Mouse (Mus musculus) hindbrain, postnatal 0 days (tissue): Measurements from ENCODE around the gene Atg9b. TPM values are rescaled to one million over a fixed set of nuclear protein-coding genes. Genes with fewer than 3 reads are reported as not detected.

ENCODE experiments used
- ATAC-seq: fragments of 200-750 bp; cut with Nextera tagmentation; 2 replicates; pipeline ENCODE4 v1.8.0; 2017; ENCODE audit warnings: mild to moderate bottlenecking, moderate TSS enrichment, moderate library complexity
- DNase-seq: peaks from one replicate; pipeline ENCODE4 v3.0.0-alpha.2; 2015; ENCODE audit warnings: low spot score
- H3K27ac ChIP-seq: fragments of 300-500 bp; sonication (generic); 2 replicates; pipeline ENCODE4 v1.5.1; 2014; ENCODE audit warnings: mild to moderate bottlenecking
- H3K27me3 ChIP-seq: fragments of 300-500 bp; sonication (generic); 2 replicates; pipeline ENCODE4 v1.6.1; 2014; ENCODE audit warnings: low read length, mixed read lengths; ENCODE audit not compliant: insufficient read depth
- H3K36me3 ChIP-seq: fragments of 300-500 bp; sonication (generic); 2 replicates; pipeline ENCODE4 v1.6.1; 2014; ENCODE audit warnings: low read length, mixed read lengths; ENCODE audit not compliant: insufficient read depth
- H3K4me1 ChIP-seq: fragments of 300-500 bp; sonication (generic); 2 replicates; pipeline ENCODE4 v1.6.1; 2014; ENCODE audit warnings: antibody characterized with exemption, low read length, mixed read lengths; ENCODE audit not compliant: insufficient read depth
- H3K4me2 ChIP-seq: fragments of 300-500 bp; sonication (generic); 2 replicates; pipeline ENCODE4 v1.6.1; 2014; ENCODE audit warnings: low read depth, mild to moderate bottlenecking, low read length, moderate library complexity, mixed read lengths
- H3K4me3 ChIP-seq: fragments of 300-500 bp; sonication (generic); 2 replicates; pipeline ENCODE4 v1.5.1; 2014; ENCODE audit warnings: low read length
- H3K9ac ChIP-seq: fragments of 300-500 bp; sonication (generic); replicated peaks from 2 replicates; pipeline ENCODE4 v1.6.1; 2014; ENCODE audit warnings: mild to moderate bottlenecking, low read length, moderate library complexity, mixed read lengths
- H3K9me3 ChIP-seq: fragments of 300-500 bp; sonication (generic); 2 replicates; pipeline ENCODE4 v1.6.1; 2016; ENCODE audit warnings: low read length, mixed read lengths
- CTCF ChIP-seq: IDR thresholded peaks from 2 replicates; pipeline ENCODE4 v1.5.1; 2016; ENCODE audit warnings: antibody characterized with exemption, control low read depth, low read depth
- WGBS: fragments of 180-500 bp; shearing (Covaris S2); extraction: QIAGEN DNeasy Blood & Tissue Kit; methylation state at CpG from one replicate; pipeline ENCODE4 v1.1.7; 2014; 5-methylcytosine and 5-hydroxymethylcytosine counted together
- polyA plus RNA-seq: library from polyadenylated mRNA; unstranded; fragments of >200 nt; fragmentation: Nextera tagmentation; extraction: Ambion mirVana; gene quantifications from 2 replicates; pipeline ENCODE4 v1.2.1, GENCODE M21; 2015
- total RNA-seq: library from RNA; depleted of rRNA; stranded (reverse); fragments of >200 nt; gene quantifications from 2 replicates; pipeline ENCODE4 v1.2.3, GENCODE M21; 2014; rRNA removed

Atg9b gene
- total RNA-seq, result 8.8 and 9.8 TPM in 2 replicates
- polyA plus RNA-seq, result 5.1 and 6.1 TPM in 2 replicates

DNA sequence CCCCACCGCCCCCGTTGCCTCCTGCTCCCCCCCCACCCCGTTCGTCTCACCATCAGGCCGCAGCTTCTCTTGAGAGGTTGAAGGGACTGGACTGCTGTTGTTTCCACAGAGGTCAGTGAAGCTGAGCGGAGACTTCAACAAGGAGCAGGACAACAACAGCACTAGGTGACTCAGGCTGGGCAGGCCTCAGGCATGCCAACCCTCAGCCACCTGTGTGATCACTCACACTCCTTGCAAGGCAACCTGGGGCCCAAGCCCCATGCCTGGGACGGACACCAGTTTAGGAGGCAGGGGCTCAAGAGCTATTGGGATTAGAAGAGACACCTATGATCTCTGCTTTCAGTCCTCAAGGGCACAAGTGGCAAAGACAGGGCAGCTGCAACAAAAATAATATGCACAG, at the start of gene Atg9b:
TSS of gene Atg9b (minus strand) at position 280 of the 400 bp plus-strand sequence.
- Histone ChIP-seq H3K9me3 (no peaks in the 10 kb centered on the region), H3K27me3 (no peaks in the 10 kb centered on the region), H3K36me3 (no peaks in the 10 kb centered on the region), H3K4me2 (no peak within 1 kb of the TSS), H3K27ac (no peak within 1 kb of the TSS), H3K4me3 (no peak within 1 kb of the TSS), H3K4me1 (peaks cover 7% of the 10 kb centered on the region), H3K9ac (no peak within 1 kb of the TSS)
- WGBS, result 89% methylated on average over 7 of the region's 7 CpGs
- ATAC-seq, result no peak
- DNase-seq, result no peak
- TF ChIP-seq CTCF, result no peak

DNA sequence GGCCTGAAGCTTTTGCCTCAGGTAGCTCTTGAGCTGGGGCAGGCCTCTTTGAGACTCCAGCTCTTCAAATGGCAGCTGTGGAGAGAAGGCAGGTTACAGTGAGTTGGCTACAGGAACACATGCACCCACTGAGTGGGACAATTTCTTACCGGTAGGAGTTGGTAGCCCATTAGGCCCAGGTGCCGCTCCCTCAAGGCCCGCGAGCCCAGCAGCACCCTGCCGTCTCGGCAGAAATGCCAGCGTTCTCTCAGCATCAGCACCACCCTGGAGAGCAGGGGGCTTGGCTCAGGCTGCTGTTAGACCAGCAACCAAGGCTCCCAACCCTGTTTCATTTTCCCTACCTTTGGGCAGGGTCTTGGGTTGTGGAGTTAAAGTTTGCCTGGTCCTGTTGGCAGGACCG, 49.2 kb upstream of the Atg9b start:
- Histone ChIP-seq H3K9ac (no peak overlapping the region), H3K4me1 (peaks cover 10% of the 10 kb centered on the region), H3K27me3 (no peaks in the 10 kb centered on the region), H3K4me2 (no peak overlapping the region), H3K4me3 (no peak overlapping the region), H3K27ac (no peak overlapping the region), H3K9me3 (no peaks in the 10 kb centered on the region), H3K36me3 (peaks cover 32% of the 10 kb centered on the region)
- TF ChIP-seq CTCF, result no peak
- ATAC-seq (no peak), DNase-seq (no peak)
- WGBS, result 90% methylated on average over 8 of the region's 8 CpGs

DNA sequence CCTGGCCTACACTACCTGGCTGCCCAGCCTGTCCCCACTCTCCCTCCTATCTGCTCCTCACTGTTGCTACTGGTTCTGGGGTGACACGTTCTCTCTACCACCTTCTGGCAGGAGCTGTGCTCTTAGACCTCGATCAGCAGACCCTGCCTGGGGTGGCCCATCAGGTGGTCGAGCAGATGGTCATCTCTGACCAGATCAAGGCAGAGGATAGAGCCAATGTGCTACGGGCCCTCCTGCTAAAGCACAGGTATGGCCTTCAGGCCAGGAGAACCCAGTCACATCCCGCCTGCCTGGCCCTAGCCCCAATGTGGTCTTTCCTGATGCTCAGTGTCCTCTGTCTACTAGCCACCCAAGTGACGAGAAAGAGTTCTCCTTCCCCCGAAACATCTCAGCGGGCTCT, 42.0 kb upstream of the Atg9b start:
- Histone ChIP-seq H3K9me3 (no peaks in the 10 kb centered on the region), H3K4me3 (no peak overlapping the region), H3K27ac (no peak overlapping the region), H3K9ac (no peak overlapping the region), H3K4me1 (no peaks in the 10 kb centered on the region), H3K27me3 (no peaks in the 10 kb centered on the region), H3K4me2 (no peak overlapping the region), H3K36me3 (peaks cover 30% of the 10 kb centered on the region)
- DNase-seq (no peak), ATAC-seq (no peak)
- WGBS, result 91% methylated on average over 8 of the region's 8 CpGs
- no peak for TF ChIP-seq CTCF

DNA sequence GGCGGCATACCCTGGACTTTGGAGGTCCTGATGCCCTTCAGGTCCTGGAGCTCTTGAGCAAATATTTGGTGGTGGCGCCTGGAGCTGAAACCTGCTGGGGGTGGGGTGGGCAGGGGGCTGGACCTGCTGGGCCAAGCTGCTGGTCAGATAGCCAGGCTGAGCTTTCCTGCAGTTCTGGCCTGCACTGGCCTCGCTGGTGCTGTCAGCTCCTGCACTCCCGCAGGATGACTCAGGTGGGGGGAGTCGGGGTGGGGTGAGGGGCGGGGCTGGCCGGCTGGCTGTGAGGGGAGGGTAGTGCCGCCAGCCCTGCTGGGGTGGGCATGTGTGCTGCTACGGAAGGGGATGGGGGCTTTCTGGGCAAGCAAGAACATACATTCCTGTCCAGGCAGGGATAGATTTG, 36.7 kb upstream of the Atg9b start:
- Histone ChIP-seq H3K4me3 (no peak overlapping the region), H3K4me1 (peaks cover 5% of the 10 kb centered on the region; the same call in 1 of the 2 replicates), H3K9me3 (no peaks in the 10 kb centered on the region), H3K36me3 (peaks cover 26% of the 10 kb centered on the region; the same call in 1 of the 2 replicates), H3K9ac (no peak overlapping the region), H3K27me3 (no peaks in the 10 kb centered on the region), H3K27ac (no peak overlapping the region), H3K4me2 (peak overlapping the region; percentile 31)
- 22% methylated on average over 9 of the region's 9 CpGs for WGBS
- DNase-seq, result no peak
- ATAC-seq, result no peak
- no peak for TF ChIP-seq CTCF

DNA sequence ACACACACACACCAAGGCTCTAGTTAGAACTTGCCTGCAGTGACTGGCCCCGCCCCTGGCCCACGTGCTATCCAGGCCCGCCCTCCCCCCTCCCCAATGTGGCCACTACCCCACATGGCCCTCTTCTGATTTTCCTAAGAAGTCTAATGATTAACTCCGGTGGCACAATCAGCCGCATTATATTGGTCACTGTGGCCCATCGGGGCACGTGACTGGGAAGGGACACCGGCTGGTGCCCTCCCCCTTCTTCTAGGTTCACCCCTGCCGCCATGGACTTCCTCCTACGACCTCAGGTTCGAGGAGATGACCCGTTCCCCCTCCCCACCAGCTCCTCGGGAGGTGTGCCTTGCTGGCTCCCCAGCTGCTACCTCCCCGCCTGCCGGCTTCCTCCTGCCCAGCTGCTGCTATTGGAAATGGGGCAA, 36.0 kb upstream of the Atg9b start:
- Histone ChIP-seq H3K36me3 (peaks cover 23% of the 10 kb centered on the region; the same call in 1 of the 2 replicates), H3K27ac (no peak overlapping the region), H3K27me3 (no peaks in the 10 kb centered on the region), H3K9me3 (no peaks in the 10 kb centered on the region), H3K4me2 (peak overlapping the region; percentile 31), H3K4me3 (no peak overlapping the region), H3K9ac (no peak overlapping the region), H3K4me1 (peaks cover 5% of the 10 kb centered on the region; the same call in 1 of the 2 replicates)
- DNase-seq, result no peak
- ATAC-seq, result no peak
- WGBS, result 12% methylated on average over 15 of the region's 15 CpGs
- no peak for TF ChIP-seq CTCF

DNA sequence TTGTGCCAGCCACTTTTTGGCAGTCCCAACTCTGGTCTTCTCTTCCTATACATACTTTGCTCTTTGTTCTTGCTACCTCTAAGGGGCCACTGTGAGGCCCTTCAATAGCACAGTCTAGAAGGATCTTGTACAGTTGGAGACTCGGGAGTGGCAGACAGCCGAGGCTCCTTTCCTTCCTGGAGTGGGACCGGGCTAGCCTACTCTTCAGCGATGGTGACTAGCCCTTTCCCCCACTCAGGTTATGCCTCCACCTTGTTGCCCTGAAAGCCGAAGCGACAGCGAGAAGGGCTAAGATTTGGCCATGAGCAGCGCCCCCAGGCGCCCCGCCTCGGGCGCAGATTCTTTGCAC, 35.3 kb upstream of the Atg9b start:
- DNase-seq (no peak), ATAC-seq (no peak)
- no peak overlapping the region; the same call in 1 of the 2 replicates for H3K27ac ChIP-seq
- H3K9ac ChIP-seq, result no peak overlapping the region
- TF ChIP-seq CTCF, result no peak
- peaks cover 16% of the 10 kb centered on the region; the same call in 1 of the 2 replicates for H3K36me3 ChIP-seq
- no peaks in the 10 kb centered on the region for H3K27me3 ChIP-seq
- 22% methylated on average over 12 of the region's 12 CpGs for WGBS
- H3K4me3 ChIP-seq, result no peak overlapping the region
- peak overlapping the region; percentile 87; the same call in 1 of the 2 replicates for H3K4me2 ChIP-seq
- H3K4me1 ChIP-seq, result peaks cover 12% of the 10 kb centered on the region
- H3K9me3 ChIP-seq, result no peaks in the 10 kb centered on the region

DNA sequence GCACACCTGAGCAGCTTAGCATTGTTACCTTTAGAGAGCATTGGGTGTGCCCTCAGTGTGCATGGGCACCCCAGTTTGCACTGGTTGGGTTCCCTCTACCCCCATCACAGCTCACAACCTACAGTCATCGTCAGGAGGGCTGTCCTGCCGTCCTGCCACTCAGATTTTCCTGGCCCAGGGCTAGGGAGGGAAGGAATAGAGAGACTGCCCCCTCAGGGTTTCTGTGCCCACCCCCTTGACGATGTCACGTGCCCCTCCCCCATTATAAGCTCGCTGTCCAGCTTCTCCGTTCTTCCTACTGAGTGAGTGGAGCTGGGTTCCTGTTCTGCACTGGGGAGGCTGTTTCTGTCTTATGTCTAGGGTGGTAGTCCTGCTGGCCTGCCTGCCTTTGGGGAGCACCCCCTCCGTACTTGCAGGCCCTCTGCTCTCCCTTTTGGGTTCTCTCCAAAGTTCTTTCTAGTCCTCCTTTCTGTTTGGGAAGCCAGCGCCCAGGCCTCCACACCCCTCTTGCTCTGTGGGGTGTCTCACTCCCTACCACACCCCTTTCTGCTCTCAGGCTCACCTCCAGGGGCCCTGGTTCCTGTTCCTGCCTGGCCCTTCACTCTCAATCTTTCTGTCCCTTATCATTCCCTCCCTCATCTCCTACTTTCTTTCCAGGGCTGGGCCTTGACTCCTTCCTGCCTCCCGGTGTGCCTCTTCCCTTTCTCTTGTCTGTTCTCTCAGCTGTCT, 34.8 kb upstream of the Atg9b start:
- no peak for ATAC-seq
- Histone ChIP-seq H3K4me1 (peaks cover 12% of the 10 kb centered on the region), H3K36me3 (peaks cover 10% of the 10 kb centered on the region; the same call in 1 of the 2 replicates), H3K27ac (no peak overlapping the region), H3K9ac (no peak overlapping the region), H3K4me3 (peak overlapping the region; percentile 68; the same call in 1 of the 2 replicates), H3K27me3 (no peaks in the 10 kb centered on the region), H3K4me2 (peak overlapping the region; percentile 87), H3K9me3 (no peaks in the 10 kb centered on the region)
- DNase-seq, result no peak
- no peak for TF ChIP-seq CTCF
- 15% methylated on average over 9 of the region's 9 CpGs for WGBS
